Mouse (Mus musculus) telencephalon, adult 2 months (tissue): Measurements from ENCODE around the gene Gm11239.
"Not testable (repeated sequence)": the region's sequence is repeated elsewhere in the genome, so short reads cannot be mapped to it uniquely, and the experiment has no call there.

Source experiments
- DNase-seq: peaks from one replicate; pipeline ENCODE4 v3.0.0-alpha.2; 2011; ENCODE audit warnings: low read depth, low spot score

Gene Gm11239

GRCm38 (mm10) chr4:73668054-73668453 lies at the start of gene Gm11239:
TSS of gene Gm11239 (plus strand) at chr4:73668354.
- not testable (repeated sequence) for DNase-seq

DNA sequence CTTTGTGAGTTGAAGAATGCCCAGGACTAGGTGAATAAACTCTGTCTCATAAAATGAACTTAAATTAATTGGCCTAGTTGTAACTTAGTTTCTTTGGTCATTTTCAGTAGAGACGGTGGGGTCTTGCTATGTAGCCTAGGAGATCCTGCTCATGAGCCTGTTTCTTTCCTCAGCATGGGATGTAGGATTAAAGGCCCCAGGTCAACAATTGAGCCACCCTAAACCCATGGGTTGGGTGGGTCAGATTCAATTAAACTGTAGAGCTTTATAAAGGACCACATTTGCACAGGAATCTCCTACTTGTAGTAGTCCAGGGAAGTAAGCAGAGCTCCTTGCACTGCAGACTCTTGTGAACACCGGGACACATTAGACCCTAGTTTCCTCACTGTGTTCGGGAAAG lies 45.5 kb upstream of the Gm11239 start, which contains the start of gene Gm11237:
Gene Gm11237 (plus strand): TSS at position 301 of the 400 bp plus-strand sequence.
- DNase-seq = not testable (repeated sequence)

DNA sequence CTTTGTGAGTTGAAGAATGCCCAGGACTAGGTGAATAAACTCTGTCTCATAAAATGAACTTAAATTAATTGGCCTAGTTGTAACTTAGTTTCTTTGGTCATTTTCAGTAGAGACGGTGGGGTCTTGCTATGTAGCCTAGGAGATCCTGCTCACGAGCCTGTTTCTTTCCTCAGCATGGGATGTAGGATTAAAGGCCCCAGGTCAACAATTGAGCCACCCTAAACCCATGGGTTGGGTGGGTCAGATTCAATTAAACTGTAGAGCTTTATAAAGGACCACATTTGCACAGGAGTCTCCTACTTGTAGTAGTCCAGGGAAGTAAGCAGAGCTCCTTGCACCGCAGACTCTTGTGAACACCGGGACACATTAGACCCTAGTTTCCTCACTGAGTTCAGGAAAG lies 30.3 kb upstream of the Gm11239 start, which contains the start of gene Gm11236:
Gene Gm11236 (plus strand): TSS at position 301 of the 400 bp plus-strand sequence.
- DNase-seq = not testable (repeated sequence)

DNA sequence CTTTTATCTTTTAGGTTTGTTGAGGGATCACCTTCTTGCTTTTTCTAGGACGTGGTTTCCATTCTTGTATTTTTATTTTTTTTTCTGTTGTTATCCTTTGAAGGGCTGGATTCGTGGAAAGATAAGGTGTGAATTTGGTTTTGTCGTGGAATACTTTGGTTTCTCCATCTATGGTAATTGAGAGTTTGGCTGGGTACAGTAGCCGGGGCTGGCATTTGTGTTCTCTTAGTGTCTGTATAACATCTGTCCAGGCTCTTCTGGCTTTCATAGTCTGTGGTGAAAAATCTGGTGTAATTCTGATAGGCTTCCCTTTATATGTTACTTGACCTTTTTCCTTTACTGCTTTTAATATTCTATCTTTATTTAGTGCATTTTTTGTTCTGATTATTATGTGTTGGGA lies 6.3 kb upstream of the Gm11239 start:
- DNase-seq = not testable (repeated sequence)

GRCm38 (mm10) chr4:73683216-73683615 lies 15.1 kb downstream of the Gm11239 start, which contains the start of gene Gm428:
TSS of gene Gm428 (plus strand) at chr4:73683516.
- not testable (repeated sequence) for DNase-seq

DNA sequence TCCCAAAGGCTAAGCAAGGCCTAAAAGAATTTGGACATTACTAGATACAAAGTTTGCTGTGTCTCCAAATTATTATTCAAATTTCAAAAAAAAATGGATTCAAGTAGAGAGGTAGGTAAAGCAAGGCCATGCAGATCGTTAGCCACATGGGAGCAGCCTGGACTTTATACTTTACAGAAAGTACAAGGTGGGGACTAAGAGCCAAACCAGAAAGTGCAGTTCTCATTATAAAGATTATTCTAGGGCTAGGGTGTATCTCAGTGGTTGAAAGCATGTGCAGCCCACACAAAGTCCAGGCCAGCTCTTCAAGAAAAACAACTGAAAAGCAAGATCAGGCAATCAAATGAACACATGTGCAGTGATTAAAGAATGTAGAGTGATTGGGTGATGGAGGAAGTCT lies 50.6 kb downstream of the Gm11239 start:
- no peak for DNase-seq

DNA sequence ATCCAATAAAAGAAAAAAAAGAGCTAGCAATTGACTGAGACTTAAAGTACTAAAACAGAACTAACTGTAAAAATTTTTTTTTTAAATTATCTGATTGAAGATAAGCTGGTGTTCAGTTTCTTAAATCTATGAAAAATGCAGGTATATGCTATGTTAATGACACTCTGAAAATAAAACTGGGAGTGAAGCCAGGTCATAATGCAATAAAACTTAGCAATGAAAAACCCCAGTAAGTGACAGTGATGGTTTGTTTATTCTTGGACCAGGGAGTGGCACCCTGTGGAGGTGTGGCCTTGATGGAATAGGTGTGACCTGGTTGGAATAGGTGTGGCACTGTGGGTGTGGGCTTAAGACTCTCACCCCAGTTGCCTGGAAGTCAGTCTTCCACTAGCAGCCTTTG lies 51.7 kb downstream of the Gm11239 start:
- no peak for DNase-seq
